Mouse (Mus musculus): ENCODE measurements around the gene Ubash3b. TPM values are rescaled to one million over a fixed set of nuclear protein-coding genes. Genes with fewer than 3 reads are reported as not detected.
A peak's percentile ranks its signal among the peaks of the same experiment; 100 is the strongest.

Gene Ubash3b
- polyA plus RNA-seq, 1 experiment from 2014 or later = 8.1 TPM

DNA sequence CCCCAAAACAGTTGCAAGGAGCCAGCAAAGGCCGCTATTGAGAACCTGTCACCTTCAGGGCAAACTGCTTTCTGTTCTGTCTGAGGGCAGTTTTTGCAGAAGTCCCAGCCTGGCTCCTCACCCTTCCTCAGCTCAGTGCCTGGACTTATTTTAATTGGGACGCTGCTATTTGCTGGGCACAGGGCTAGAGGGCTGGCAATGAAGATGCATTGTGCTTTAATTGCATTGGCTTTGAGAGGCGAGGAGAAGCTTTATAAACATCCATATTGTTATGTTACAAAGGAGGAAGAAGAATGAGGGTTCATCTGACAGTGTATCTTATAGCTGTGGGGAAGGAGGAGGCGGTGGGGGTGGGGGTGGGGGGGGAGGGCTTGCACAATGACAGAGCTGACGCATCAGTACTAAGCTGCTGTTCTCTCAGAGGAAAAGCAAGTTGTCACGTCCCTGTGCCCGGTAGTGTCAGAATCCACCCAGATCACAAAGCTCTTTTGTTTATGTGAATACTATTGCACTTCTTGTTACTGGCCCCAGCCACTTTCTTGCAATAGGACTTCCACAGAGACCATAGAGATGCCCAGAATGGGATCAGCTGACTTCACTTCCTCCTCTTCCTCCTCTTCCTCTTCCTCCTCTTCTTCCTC lies 841 bp downstream of the Ubash3b start:
- Histone ChIP-seq H3K4me1 (peaks cover 28% of the 10 kb centered on the region), H3K9me3 (no peaks in the 10 kb centered on the region), H3K36me3 (no peaks in the 10 kb centered on the region), H3K4me3 (no peak overlapping the region), H3K27ac (replicated peaks) (0 out of 2 replicates have a peak overlapping the region, but pooled peaks have one; percentile 32), H3K9ac (replicated peaks) (no peak overlapping the region), H3K4me2 (replicated peaks) (no peak overlapping the region), H3K27me3 (peaks cover 47% of the 10 kb centered on the region)
- 22% methylated on average over 7 of the region's 7 CpGs for WGBS
- ATAC-seq (ENCODE audit: low FRiP score, low read depth) = no peak

DNA sequence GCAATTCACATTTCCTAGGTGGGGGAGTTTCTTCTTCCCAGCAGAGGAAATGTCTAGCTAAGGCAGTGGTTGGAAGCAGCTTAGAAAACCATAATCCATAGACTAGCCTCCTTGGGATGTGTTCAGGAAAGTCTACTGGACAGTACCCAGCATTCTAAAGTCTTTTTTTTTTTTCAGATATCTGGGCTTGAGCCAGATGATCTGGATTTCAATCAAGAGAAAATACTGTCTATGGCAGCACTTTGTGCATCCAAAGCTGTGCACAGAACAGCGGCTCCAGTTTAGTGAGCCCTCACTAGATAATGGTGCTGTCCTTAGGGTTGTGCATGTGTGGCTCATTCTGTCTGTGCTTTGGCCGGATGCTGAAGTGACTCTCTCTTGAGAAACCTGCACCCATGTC lies 2.3 kb downstream of the Ubash3b start:
- Histone ChIP-seq H3K4me2 (replicated peaks) (no peak overlapping the region), H3K27me3 (peaks cover 55% of the 10 kb centered on the region), H3K9ac (replicated peaks) (no peak overlapping the region), H3K36me3 (no peaks in the 10 kb centered on the region), H3K4me3 (no peak overlapping the region), H3K9me3 (no peaks in the 10 kb centered on the region), H3K4me1 (peaks cover 28% of the 10 kb centered on the region), H3K27ac (replicated peaks) (no peak overlapping the region)
- WGBS = 94% methylated on average over 2 of the region's 2 CpGs
- no peak for ATAC-seq (ENCODE audit: low FRiP score, low read depth)

DNA sequence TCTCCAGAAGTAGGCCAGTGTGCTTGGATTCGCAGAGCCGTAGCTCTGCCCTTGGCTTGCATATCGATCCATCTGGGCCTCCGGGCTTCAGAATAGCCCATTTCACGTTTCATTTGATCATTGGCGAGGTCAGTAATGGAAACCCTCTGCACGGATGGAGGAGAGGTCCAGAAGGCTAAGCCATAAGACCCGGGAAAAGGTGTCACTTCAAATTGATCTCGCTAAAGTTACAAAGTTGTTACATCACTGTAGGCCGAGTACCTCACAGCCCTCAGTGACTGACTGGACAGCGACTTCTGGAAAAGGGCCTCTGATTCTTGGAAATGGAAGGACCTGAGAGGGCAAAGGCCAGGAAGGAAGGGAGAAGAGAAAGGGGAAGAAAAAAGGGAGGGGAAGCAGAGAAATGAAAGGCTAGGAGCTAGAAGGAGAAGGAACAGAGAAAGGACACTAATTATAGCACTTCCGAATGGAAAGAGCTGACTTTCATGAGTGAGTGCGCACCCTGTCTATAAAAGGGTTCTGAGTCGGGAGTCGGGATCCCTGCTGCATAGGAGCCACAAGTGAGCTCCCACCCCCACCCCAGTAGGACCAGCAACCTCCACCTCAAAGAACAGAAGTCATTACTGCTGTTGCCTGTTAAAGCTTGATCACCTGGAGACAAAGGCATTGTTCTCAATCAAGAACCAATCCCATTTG lies 3.5 kb downstream of the Ubash3b start:
- Histone ChIP-seq H3K9ac (replicated peaks) (peak overlapping the region; percentile 73; the same call in 1 of the 2 replicates), H3K4me2 (replicated peaks) (peak overlapping the region; percentile 62), H3K27me3 (peaks cover 57% of the 10 kb centered on the region), H3K9me3 (no peaks in the 10 kb centered on the region), H3K4me1 (peaks cover 32% of the 10 kb centered on the region), H3K4me3 (peak overlapping the region; percentile 84), H3K27ac (replicated peaks) (peak overlapping the region; percentile 83; the same call in 1 of the 2 replicates), H3K36me3 (no peaks in the 10 kb centered on the region)
- WGBS = 16% methylated on average over 15 of the region's 15 CpGs
- ATAC-seq (ENCODE audit: low FRiP score, low read depth) = 0 out of 2 replicates have a peak, but pooled peaks have one; percentile 7

DNA sequence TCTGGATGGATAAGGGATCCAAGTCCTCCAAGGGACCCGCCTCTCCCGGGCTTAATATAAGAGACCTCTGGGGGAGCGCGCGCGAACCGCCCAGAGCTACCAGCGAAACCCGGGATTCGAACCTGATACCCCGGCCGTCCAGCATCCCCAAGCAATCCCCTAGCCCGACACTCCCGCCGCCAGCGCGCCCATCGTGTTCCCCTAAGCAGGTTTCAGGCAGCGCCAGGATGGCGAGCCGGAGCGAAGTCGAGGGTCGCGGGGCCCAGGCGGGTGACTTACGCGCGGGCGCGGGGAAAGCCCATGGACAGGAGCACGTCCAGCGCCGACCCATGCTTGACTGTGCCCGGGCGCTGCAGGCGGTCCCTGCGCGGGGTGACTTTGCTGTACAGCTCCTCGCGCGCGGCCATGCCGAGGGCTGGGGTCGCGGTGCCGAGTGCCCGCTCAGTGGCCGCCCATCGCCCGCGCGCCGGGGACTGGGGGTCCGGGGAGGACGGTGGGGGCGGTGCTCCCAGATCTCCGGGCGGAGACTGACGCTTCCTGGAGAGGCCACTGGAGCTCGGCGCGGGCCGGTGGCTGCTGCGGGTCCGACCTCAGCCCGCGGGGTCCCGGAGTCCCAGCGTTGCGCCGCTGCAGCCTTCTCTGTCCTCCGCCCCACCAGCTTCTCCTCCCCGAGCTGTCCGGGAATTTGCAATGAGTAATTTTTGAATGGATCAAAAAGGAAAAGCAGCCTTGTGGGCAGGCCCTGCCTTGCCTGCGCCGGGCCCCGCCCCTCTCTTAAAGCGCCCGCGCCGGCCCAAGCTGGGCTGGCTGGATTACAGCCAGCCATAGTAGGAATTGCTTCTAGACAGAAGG lies 4.3 kb downstream of the Ubash3b start:
- under 1% methylated on average over 82 of the region's 82 CpGs for WGBS
- H3K4me3 ChIP-seq = peak overlapping the region; percentile 84
- peak overlapping the region; percentile 73 for H3K9ac ChIP-seq (replicated peaks)
- H3K27me3 ChIP-seq = peaks cover 59% of the 10 kb centered on the region
- peak overlapping the region; percentile 83 for H3K27ac ChIP-seq (replicated peaks)
- H3K36me3 ChIP-seq = no peaks in the 10 kb centered on the region
- peaks cover 33% of the 10 kb centered on the region for H3K4me1 ChIP-seq
- peak overlapping the region; percentile 62 for H3K4me2 ChIP-seq (replicated peaks)
- ATAC-seq (ENCODE audit: low FRiP score, low read depth) = peak; percentile 91
- H3K9me3 ChIP-seq = no peaks in the 10 kb centered on the region

DNA sequence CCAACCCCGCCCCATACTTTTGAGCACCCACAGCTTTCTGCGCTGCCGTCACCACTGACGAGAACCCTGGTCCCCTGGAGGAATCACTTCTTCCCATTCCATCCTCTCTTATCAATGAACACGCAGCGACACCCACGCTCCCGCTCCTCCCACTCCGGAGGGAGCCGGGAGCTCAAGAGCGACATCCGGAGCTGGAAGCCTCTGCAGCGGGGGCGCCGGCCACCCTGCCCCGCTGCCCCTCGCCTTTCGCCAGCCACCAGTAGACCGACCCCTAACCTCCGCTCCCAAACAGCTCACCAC lies 4.8 kb downstream of the Ubash3b start:
- peak overlapping the region; percentile 73 for H3K9ac ChIP-seq (replicated peaks)
- no peaks in the 10 kb centered on the region for H3K9me3 ChIP-seq
- peaks cover 36% of the 10 kb centered on the region for H3K4me1 ChIP-seq
- peak overlapping the region; percentile 83; the same call in 1 of the 2 replicates for H3K27ac ChIP-seq (replicated peaks)
- under 1% methylated on average over 20 of the region's 20 CpGs for WGBS
- H3K27me3 ChIP-seq = peaks cover 59% of the 10 kb centered on the region
- no peaks in the 10 kb centered on the region for H3K36me3 ChIP-seq
- peak; percentile 11; the same call in 1 of the 2 replicates for ATAC-seq (ENCODE audit: low FRiP score, low read depth)
- H3K4me3 ChIP-seq = peak overlapping the region; percentile 84
- H3K4me2 ChIP-seq (replicated peaks) = peak overlapping the region; percentile 62

DNA sequence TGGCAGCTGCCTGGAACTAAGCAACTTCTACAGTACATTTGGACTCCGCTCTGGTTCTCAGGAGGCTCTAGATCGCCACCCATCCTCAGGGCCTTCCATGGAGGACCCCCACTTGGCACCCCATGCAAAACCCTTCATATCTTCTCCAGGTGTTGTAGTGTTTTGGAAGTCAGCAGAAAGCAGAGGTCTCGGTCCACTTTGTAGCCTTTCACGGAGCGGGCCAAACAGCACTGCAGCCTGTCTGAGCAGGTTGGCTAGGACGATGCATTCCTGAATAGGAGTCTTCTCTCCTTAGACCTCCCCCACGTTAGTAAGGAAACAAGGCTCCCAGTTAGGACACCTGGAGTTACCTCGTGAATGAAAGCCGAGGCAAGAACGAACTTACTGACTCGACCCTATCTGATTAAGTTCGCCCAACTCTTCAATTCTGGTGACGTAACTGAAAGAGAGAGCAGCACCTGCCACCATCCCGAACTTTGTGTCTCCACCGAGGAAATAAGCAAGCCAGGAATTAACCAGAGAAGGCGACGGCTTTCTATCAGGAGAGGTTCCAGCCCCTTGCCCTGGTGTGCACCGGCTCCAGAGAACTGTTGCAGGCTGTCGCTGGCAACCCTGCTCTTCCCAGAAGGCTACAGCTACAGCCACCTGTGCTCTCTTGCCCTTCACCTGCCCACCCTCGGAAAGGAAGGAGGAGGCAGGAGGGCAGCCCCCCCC lies 5.3 kb downstream of the Ubash3b start:
- 16% methylated on average over 20 of the region's 20 CpGs for WGBS
- H3K9me3 ChIP-seq = no peaks in the 10 kb centered on the region

DNA sequence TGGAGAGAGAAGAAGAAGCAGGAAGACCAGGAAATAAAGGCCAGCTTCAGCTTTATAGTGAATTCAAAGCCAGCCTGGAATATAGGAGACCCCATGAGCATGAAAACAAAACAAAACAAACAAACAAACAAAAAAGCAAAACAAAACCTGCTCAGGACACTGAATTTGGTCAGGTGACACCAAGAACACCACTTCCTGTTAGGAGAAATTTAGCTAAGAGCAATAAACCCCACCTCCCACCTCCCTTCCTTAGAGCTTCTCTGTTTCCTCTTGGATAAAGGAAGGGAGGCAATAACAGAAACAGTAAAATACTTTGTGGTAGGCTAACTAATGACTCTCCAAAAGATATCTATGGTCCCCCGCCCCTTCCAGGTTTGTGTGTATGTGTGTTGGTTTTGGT lies 7.5 kb downstream of the Ubash3b start:
- Histone ChIP-seq H3K27ac (replicated peaks) (no peak overlapping the region), H3K27me3 (peaks cover 41% of the 10 kb centered on the region), H3K36me3 (no peaks in the 10 kb centered on the region), H3K4me1 (peaks cover 31% of the 10 kb centered on the region), H3K4me2 (replicated peaks) (no peak overlapping the region), H3K9me3 (no peaks in the 10 kb centered on the region), H3K9ac (replicated peaks) (no peak overlapping the region), H3K4me3 (no peak overlapping the region)
- WGBS = 79% methylated on average over 1 of the region's 1 CpGs
- no peak for ATAC-seq (ENCODE audit: low FRiP score, low read depth)

More for the DNA sequence above, 5.3 kb downstream of the Ubash3b start:
- peak overlapping the region; percentile 62 for H3K4me2 ChIP-seq (replicated peaks)
- peak overlapping the region; percentile 73; the same call in 1 of the 2 replicates for H3K9ac ChIP-seq (replicated peaks)
- no peak overlapping the region for H3K27ac ChIP-seq (replicated peaks)
- no peak for ATAC-seq (ENCODE audit: low FRiP score, low read depth)
- H3K4me3 ChIP-seq = peak overlapping the region; percentile 84
- peaks cover 55% of the 10 kb centered on the region for H3K27me3 ChIP-seq
- H3K4me1 ChIP-seq = peaks cover 40% of the 10 kb centered on the region
- no peaks in the 10 kb centered on the region for H3K36me3 ChIP-seq

DNA sequence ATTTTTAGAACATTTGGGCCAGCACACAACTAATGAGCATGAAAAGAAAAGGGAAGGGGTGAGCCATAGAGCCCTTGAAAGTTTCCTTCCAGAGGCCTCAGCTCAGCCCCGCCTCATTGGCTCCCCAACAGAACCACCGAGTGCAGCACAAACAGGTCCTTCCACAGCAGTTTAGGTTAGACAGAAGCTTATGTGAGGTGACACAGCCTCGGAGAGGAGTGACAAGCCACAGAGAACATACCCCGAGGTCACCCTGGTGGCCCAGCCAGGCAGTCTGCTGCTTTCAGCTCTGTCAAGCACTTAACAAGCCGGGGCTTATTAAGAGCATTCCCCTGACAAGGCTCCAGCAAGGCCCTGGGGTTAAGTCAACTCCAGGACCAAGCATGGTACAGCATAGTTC lies 8.4 kb downstream of the Ubash3b start:
- Histone ChIP-seq H3K9me3 (no peaks in the 10 kb centered on the region), H3K4me3 (no peak overlapping the region), H3K27me3 (peaks cover 32% of the 10 kb centered on the region), H3K27ac (replicated peaks) (no peak overlapping the region), H3K4me1 (peaks cover 31% of the 10 kb centered on the region), H3K9ac (replicated peaks) (no peak overlapping the region), H3K4me2 (replicated peaks) (no peak overlapping the region), H3K36me3 (no peaks in the 10 kb centered on the region)
- WGBS = 56% methylated on average over 5 of the region's 5 CpGs
- ATAC-seq (ENCODE audit: low FRiP score, low read depth) = no peak

DNA sequence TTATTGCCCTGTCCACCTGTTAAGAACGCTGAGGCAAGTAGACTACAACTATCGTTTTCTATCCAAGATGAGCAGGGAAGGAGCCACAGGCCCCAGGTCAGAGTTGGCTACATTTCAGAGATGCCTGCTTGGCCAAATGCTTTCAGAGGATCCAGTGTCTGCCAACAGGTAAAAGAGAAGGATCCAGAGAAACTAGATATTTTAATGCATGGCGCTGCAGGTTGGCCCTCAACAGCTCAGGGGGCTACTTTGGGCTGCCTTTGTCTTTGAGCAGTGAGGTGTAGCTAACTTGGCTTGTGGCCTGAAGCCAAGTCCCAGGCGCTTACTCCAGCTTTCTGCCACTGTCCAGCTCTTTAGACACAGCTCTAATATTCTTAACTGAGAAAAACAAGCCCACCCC lies 10.0 kb downstream of the Ubash3b start:
- WGBS = 70% methylated on average over 4 of the region's 4 CpGs
- Histone ChIP-seq H3K27me3 (peaks cover 21% of the 10 kb centered on the region), H3K4me1 (peaks cover 34% of the 10 kb centered on the region), H3K4me3 (no peak overlapping the region), H3K9ac (replicated peaks) (no peak overlapping the region), H3K9me3 (no peaks in the 10 kb centered on the region), H3K4me2 (replicated peaks) (no peak overlapping the region), H3K36me3 (no peaks in the 10 kb centered on the region), H3K27ac (replicated peaks) (no peak overlapping the region)
- no peak for ATAC-seq (ENCODE audit: low FRiP score, low read depth)

DNA sequence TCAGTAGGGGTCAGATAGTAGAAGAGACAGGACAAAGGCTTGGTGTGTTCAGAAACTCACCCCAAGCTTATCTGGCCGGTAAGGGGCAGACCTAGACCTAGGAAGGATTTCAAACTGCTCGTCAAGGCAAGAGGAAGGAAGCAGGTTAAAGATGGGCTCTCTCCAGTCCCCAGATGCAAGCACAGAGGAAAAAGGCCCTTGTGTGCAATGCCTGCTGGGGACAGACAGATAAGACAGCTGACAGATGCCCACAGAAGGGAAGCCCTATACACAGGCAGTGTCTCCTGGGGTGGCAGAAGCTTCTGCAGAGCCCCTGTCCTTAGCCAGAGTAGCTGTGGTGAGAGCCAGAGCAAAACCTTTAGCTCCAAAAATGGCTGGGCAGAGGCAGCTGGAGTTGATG lies 11.6 kb downstream of the Ubash3b start:
- Histone ChIP-seq H3K36me3 (no peaks in the 10 kb centered on the region), H3K9me3 (no peaks in the 10 kb centered on the region), H3K27ac (replicated peaks) (no peak overlapping the region), H3K4me1 (peaks cover 26% of the 10 kb centered on the region), H3K4me2 (replicated peaks) (no peak overlapping the region), H3K27me3 (peaks cover 10% of the 10 kb centered on the region), H3K4me3 (no peak overlapping the region), H3K9ac (replicated peaks) (no peak overlapping the region)
- no peak for ATAC-seq (ENCODE audit: low FRiP score, low read depth)
- WGBS = 81% methylated on average over 2 of the region's 2 CpGs

DNA sequence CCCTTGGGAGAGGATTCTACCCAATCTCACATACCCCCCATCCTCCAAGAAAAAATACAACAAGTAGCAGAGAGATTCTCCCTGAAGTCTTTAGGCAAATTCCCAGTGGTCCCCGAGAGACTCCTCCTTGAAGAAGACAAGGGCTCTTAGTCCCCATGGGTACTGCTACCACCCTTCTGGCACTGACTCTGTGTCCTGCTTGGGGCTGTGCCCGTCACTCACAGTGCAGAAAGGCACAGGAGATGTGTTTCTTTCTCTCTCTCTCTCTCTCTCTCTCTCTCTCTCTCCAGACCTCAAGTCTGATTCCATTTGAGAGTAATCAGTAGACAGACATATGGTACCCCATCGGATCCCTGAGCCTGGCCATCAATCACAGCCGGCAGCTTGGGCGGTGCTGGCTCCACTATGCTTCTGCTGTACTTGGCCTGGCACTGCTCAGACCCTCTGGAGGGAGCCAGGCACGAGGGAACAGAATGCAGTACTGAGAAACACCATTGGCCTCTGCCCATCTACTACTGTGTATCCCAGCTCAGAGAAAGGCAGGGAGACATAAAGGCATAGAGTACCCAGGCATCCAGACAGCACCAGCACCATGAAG lies 12.3 kb downstream of the Ubash3b start:
- no peak overlapping the region for H3K27ac ChIP-seq (replicated peaks)
- ATAC-seq (ENCODE audit: low FRiP score, low read depth) = no peak
- WGBS = 84% methylated on average over 6 of the region's 6 CpGs

More for the DNA sequence above, 12.3 kb downstream of the Ubash3b start:
- Histone ChIP-seq H3K9me3 (no peaks in the 10 kb centered on the region), H3K4me1 (peaks cover 26% of the 10 kb centered on the region), H3K4me3 (no peak overlapping the region), H3K27me3 (peaks cover 9% of the 10 kb centered on the region), H3K4me2 (replicated peaks) (no peak overlapping the region), H3K36me3 (no peaks in the 10 kb centered on the region), H3K9ac (replicated peaks) (no peak overlapping the region)

Data from midbrain, embryonic 12.5 days (tissue).